Mouse (Mus musculus) embryonic fibroblast, embryonic 13.5 days (primary cell): ENCODE measurements around the gene Baat. TPM values are rescaled to one million over a fixed set of nuclear protein-coding genes. Genes with fewer than 3 reads are reported as not detected.
"Not testable (repeated sequence)": the region's sequence is repeated elsewhere in the genome, so short reads cannot be mapped to it uniquely, and the experiment has no call there.

Experiments
- H3K27ac ChIP-seq: 2 replicates; pipeline ENCODE4 v1.5.1; 2012; ENCODE audit warnings: low read length, control low read depth, inconsistent platforms; ENCODE audit not compliant: insufficient read depth
- H3K4me1 ChIP-seq: 2 replicates; pipeline ENCODE4 v1.6.1; 2011; ENCODE audit warnings: low read length; ENCODE audit not compliant: control insufficient read depth, insufficient read depth
- H3K4me3 ChIP-seq: 2 replicates; pipeline ENCODE4 v1.5.1; 2011; ENCODE audit warnings: mild to moderate bottlenecking, control low read depth, low read length; ENCODE audit not compliant: insufficient read depth
- CTCF ChIP-seq: IDR thresholded peaks from 2 replicates; pipeline ENCODE4 v1.5.1; 2011; ENCODE audit warnings: mild to moderate bottlenecking, control low read depth, low read length, moderate library complexity, borderline replicate concordance; ENCODE audit not compliant: insufficient read depth
- POLR2A ChIP-seq: IDR thresholded peaks from 2 replicates; pipeline ENCODE4 v1.6.1; 2011; ENCODE audit warnings: low read depth, mild to moderate bottlenecking, control low read depth, low read length, moderate library complexity
- polyA plus RNA-seq: library from polyadenylated mRNA; stranded (reverse); fragments of >200 nt; gene quantifications from 2 replicates; pipeline ENCODE4 v1.2.4, GENCODE M21; 2011; ENCODE audit warnings: low read depth; ENCODE audit not compliant: missing spikeins, insufficient read length

The Baat gene
- polyA plus RNA-seq, 1 experiment: not detected

DNA sequence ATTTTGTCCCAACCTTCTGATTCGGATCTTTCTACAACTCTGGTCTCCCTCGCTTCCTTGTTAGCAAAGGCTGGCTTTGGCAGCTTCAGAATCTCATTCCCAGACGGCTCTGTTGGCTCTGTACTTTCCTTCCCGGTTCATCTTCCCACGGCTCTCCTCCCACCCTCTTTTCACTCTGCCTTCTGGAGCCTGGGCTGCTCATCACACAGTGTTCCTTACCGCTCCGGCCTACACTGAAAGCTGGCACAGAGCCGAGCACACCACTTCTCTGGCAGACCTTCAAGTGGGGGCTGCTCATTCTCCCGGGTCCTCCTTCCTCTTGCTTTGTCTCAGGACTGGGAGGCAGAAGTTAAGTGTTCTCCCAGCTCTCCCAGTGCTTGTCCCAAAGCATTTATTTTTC, 16.2 kb upstream of the Baat start:
- no peak overlapping the region for H3K27ac ChIP-seq
- TF ChIP-seq POLR2A (no peak), CTCF (no peak)
- peaks cover 4% of the 10 kb centered on the region; the same call in 1 of the 2 replicates for H3K4me1 ChIP-seq
- no peak overlapping the region for H3K4me3 ChIP-seq

DNA sequence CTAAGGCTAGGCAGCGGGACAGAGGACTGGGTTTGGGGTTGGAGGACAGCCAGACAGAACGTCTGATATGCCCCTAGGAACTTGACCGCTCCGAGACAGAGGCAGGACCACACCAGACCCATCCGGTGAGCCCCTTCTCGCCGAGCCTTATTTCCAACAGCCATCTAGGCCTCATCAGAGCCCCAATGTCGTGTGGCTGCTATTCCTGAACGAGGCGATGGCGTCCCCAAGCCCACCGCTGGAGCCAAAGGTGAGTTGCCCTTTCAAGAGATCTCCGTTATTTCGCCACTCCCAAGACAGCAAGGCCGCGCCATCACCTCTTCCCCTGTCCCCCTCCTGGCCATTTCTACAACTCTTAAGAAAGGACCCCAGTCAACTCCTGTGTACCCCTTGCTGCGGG, 15.0 kb upstream of the Baat start:
- Histone ChIP-seq H3K27ac (no peak overlapping the region), H3K4me3 (peak overlapping the region; percentile 95), H3K4me1 (peaks cover 4% of the 10 kb centered on the region; the same call in 1 of the 2 replicates)
- TF ChIP-seq CTCF: no peak
- TF ChIP-seq POLR2A: no peak

DNA sequence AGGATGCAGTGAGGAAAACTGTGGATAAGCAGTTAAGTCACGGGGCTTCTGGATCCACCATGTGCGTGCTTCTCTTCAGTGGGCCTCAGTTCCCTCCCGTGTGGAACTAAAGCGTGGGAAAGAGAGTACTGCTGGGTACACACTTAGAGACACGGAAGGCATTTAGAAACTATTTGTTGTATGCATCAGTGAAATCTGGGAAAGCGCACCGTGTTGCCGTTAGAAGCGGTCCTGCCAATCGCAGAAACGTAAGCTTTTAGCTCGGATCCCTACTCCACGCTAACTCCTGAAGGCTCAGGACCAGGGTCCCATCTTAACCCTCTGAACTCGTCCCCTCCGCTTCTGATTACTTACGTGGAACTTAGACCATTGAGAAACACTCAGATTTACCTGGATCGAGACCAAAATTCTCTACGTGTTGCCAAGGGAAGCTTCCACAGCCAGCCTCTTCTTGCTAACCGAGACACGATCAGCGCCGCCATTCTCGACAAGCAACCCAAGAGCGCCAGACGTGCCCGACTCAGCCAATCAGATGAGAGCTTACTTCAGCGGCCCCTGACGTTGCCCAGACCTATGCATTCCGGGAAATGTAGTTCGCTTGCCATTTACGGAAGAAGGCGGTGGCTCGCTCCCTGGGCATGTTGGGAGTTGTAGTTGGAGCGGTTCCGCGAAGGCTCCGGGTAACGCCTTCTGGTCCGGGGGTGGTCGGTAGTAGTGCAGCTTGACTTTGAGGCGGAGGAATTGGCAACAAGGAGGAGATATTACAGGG, 14.4 kb upstream of the Baat start, which contains the start of the genes Mrpl50 and Zfp189:
Gene Mrpl50 (minus strand): TSS at position 522 of the 769 bp plus-strand sequence.
Gene Zfp189 (plus strand): TSS at position 605 of the 769 bp plus-strand sequence.
- Histone ChIP-seq H3K4me3 (peak within 1 kb of the TSS; percentile 95), H3K27ac (peak within 1 kb of the TSS; percentile 29), H3K4me1 (peaks cover 4% of the 10 kb centered on the region; the same call in 1 of the 2 replicates)
- TF ChIP-seq POLR2A: peak; percentile 88
- no peak for TF ChIP-seq CTCF

DNA sequence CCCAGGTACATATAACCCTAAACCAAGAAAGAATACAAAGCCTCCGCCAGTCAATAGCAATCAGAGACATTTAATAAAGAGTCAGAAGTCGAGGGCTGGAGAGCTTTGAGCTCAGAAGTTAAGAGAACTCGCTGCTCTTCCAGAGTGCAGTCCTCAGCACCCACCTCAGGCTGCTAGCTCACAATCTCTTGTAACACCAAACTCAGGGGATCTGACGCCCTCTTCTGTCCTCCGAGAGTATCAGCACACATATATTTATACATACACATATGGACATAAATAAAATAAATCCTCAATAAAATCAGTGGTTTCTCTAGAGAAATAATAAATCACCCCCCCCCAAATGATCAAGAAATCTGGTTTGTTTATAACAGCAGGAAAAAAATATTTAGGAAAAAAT, 13.1 kb upstream of the Baat start:
- H3K27ac ChIP-seq: no peak overlapping the region
- TF ChIP-seq POLR2A (no peak), CTCF (no peak)
- H3K4me1 ChIP-seq: peaks cover 4% of the 10 kb centered on the region; the same call in 1 of the 2 replicates
- no peak overlapping the region for H3K4me3 ChIP-seq

- TF ChIP-seq CTCF (no peak), POLR2A (no peak)
- Histone ChIP-seq H3K27ac (no peak overlapping the region), H3K4me3 (no peak overlapping the region), H3K4me1 (no peaks in the 10 kb centered on the region)
Measured at GRCm38 (mm10) chr4:49514441-49514840, 8.1 kb upstream of the Baat start.

DNA sequence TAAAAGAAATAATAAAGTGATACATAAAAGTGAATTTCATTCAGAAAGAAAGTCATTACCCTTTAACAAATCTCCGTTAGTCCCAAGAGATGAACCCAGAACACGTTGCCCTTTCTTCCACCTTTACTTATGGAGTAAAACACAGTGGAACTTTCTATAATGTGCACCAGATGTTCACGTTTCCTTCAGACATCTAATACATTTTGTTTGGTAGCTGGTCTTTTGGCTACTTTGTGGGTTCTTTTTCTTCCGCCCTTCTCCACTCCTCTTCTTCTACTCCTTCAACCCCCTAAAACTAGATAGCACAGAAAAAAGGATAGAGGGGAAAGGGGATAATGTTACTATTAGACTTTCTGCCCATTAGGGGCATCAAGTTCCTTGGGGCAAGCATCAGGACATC, 6.3 kb upstream of the Baat start:
- Histone ChIP-seq H3K4me3 (no peak overlapping the region), H3K27ac (no peak overlapping the region), H3K4me1 (no peaks in the 10 kb centered on the region)
- TF ChIP-seq CTCF (no peak), POLR2A (no peak)

GRCm38 (mm10) chr4:49510236-49510835, 4.0 kb upstream of the Baat start:
- not testable (repeated sequence) for H3K27ac ChIP-seq, H3K4me3 ChIP-seq, H3K4me1 ChIP-seq

DNA sequence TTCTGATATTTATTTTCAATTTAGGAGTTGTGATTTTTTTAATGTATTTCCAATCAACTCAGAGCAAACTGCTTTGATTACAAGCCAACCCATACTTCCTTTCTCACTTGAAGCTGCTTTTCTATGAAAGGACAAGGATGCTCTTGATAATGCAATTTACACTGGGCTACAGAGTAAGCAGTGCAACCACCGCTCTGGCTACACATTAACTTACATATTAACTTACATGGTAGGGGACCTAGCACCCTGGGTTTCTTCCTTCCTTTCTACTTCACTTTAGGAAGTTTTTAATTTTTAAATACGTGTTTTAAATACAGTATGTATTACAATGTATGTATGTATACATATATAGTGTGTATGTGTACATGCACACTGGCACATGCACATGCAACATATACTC, 2.8 kb upstream of the Baat start:
- H3K4me3 ChIP-seq: no peak overlapping the region
- H3K27ac ChIP-seq: no peak overlapping the region
- no peaks in the 10 kb centered on the region for H3K4me1 ChIP-seq
- TF ChIP-seq POLR2A (no peak), CTCF (no peak)

GRCm38 (mm10) chr4:49503563-49503962, 2.8 kb downstream of the Baat start:
- no peak overlapping the region for H3K4me3 ChIP-seq
- no peaks in the 10 kb centered on the region for H3K4me1 ChIP-seq
- H3K27ac ChIP-seq: no peak overlapping the region
- TF ChIP-seq POLR2A (no peak), CTCF (no peak)

- H3K4me1 ChIP-seq, H3K27ac ChIP-seq, H3K4me3 ChIP-seq: not testable (repeated sequence)
Measured at GRCm38 (mm10) chr4:49485934-49486650, 20.3 kb downstream of the Baat start.
